Mouse (Mus musculus) forebrain, postnatal 0 days (tissue): ENCODE data around the gene Agxt2. TPM values are rescaled to one million over a fixed set of nuclear protein-coding genes. Genes with fewer than 3 reads are reported as not detected.

Source experiments
- ATAC-seq: fragments of 200-750 bp; cut with Nextera tagmentation; 2 replicates; pipeline ENCODE4 v1.8.0; 2017; ENCODE audit warnings: mild to moderate bottlenecking, moderate library complexity
- DNase-seq: peaks from one replicate; pipeline ENCODE4 v3.0.0-alpha.2; 2015
- H3K27ac ChIP-seq: fragments of 300-500 bp; sonication (generic); 2 replicates; pipeline ENCODE4 v1.5.1; 2014; ENCODE audit warnings: low read depth, mild to moderate bottlenecking, antibody characterized with exemption, low read length, moderate library complexity, mixed read lengths
- H3K27me3 ChIP-seq: fragments of 300-500 bp; sonication (generic); 2 replicates; pipeline ENCODE4 v1.6.1; 2014; ENCODE audit warnings: mild to moderate bottlenecking, low read length, mixed read lengths; ENCODE audit not compliant: insufficient read depth
- H3K36me3 ChIP-seq: fragments of 300-500 bp; sonication (generic); 2 replicates; pipeline ENCODE4 v1.6.1; 2014; ENCODE audit warnings: mild to moderate bottlenecking, moderate library complexity; ENCODE audit not compliant: insufficient read depth
- H3K4me1 ChIP-seq: fragments of 300-500 bp; sonication (generic); 2 replicates; pipeline ENCODE4 v1.6.1; 2014; ENCODE audit warnings: antibody characterized with exemption; ENCODE audit not compliant: insufficient read depth
- H3K4me2 ChIP-seq: fragments of 300-500 bp; sonication (generic); 2 replicates; pipeline ENCODE4 v1.6.1; 2014; ENCODE audit warnings: low read depth, mild to moderate bottlenecking, moderate library complexity
- H3K4me3 ChIP-seq: fragments of 300-500 bp; sonication (generic); 2 replicates; pipeline ENCODE4 v1.5.1; 2014; ENCODE audit warnings: low read depth, low read length, mixed read lengths
- H3K9ac ChIP-seq: fragments of 300-500 bp; sonication (generic); 2 replicates; pipeline ENCODE4 v1.6.1; 2014; ENCODE audit warnings: mild to moderate bottlenecking
- H3K9me3 ChIP-seq: fragments of 300-500 bp; sonication (generic); 2 replicates; pipeline ENCODE4 v1.6.1; 2016; ENCODE audit warnings: low read length
- CTCF ChIP-seq: sonication (generic); IDR thresholded peaks from 2 replicates; pipeline ENCODE4 v1.5.1; 2016; ENCODE audit warnings: antibody characterized with exemption, control low read depth, low read depth
- WGBS: fragments of 180-500 bp; shearing (Covaris S2); extraction: QIAGEN DNeasy Blood & Tissue Kit; methylation state at CpG from one replicate; pipeline ENCODE4 v1.1.7; 2014; 5-methylcytosine and 5-hydroxymethylcytosine counted together
- polyA plus RNA-seq: library from polyadenylated mRNA; unstranded; fragments of >200 nt; fragmentation: Nextera tagmentation; extraction: Ambion mirVana; gene quantifications from 2 replicates; pipeline ENCODE4 v1.2.1, GENCODE M21; 2015
- total RNA-seq: library from RNA; depleted of rRNA; stranded (reverse); fragments of >200 nt; gene quantifications from 2 replicates; pipeline ENCODE4 v1.2.3, GENCODE M21; 2014

Gene Agxt2
- total and polyA plus RNA-seq, 2 experiments from 2014 or later = not detected

GRCm38 (mm10) chr15:10399795-10400194 is 41.5 kb downstream of the Agxt2 start:
- no peak for ATAC-seq
- WGBS = 56% methylated on average over 2 of the region's 2 CpGs
- no peaks in the 10 kb centered on the region for H3K36me3 ChIP-seq
- no peak overlapping the region for H3K4me3 ChIP-seq
- H3K4me1 ChIP-seq = no peaks in the 10 kb centered on the region
- no peaks in the 10 kb centered on the region for H3K27me3 ChIP-seq
- DNase-seq = no peak
- no peak overlapping the region for H3K9ac ChIP-seq
- H3K27ac ChIP-seq = no peak overlapping the region
- H3K9me3 ChIP-seq = no peaks in the 10 kb centered on the region
- H3K4me2 ChIP-seq = no peak overlapping the region
- no peak for TF ChIP-seq CTCF

DNA sequence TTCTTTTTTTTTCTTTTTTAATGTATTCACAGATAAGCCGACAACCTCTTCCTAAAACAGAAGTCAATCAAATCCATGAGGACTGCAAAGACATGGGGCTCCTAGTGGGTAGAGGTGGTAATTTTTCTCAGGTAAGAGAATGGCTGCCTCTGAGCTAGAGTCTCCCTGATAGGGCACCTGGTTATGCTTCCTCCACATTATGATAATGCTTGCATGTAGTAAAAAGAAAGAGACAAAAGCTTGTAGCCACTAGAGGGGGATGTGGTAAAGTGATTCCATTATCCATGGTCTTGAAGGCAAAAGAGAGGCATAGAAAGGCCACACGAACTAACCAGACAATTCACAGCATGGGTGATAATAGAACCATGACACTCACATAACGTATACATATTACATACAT is 42.1 kb downstream of the Agxt2 start:
- Histone ChIP-seq H3K4me3 (no peak overlapping the region), H3K4me2 (no peak overlapping the region), H3K9me3 (no peaks in the 10 kb centered on the region), H3K36me3 (no peaks in the 10 kb centered on the region), H3K27me3 (no peaks in the 10 kb centered on the region), H3K27ac (no peak overlapping the region), H3K4me1 (no peaks in the 10 kb centered on the region), H3K9ac (no peak overlapping the region)
- DNase-seq (no peak), ATAC-seq (peak; percentile 54; the same call in 1 of the 2 replicates)
- 42% methylated on average over 3 of the region's 3 CpGs for WGBS
- TF ChIP-seq CTCF = peak; percentile 35; the same call in 1 of the 2 replicates

GRCm38 (mm10) chr15:10409842-10410241 is 51.5 kb downstream of the Agxt2 start:
- Histone ChIP-seq H3K9me3 (no peaks in the 10 kb centered on the region), H3K36me3 (no peaks in the 10 kb centered on the region), H3K4me2 (no peak overlapping the region), H3K4me1 (no peaks in the 10 kb centered on the region), H3K27me3 (no peaks in the 10 kb centered on the region), H3K4me3 (no peak overlapping the region), H3K27ac (no peak overlapping the region), H3K9ac (no peak overlapping the region)
- WGBS = 94% methylated on average over 3 of the region's 3 CpGs
- ATAC-seq = no peak
- TF ChIP-seq CTCF = no peak
- no peak for DNase-seq

DNA sequence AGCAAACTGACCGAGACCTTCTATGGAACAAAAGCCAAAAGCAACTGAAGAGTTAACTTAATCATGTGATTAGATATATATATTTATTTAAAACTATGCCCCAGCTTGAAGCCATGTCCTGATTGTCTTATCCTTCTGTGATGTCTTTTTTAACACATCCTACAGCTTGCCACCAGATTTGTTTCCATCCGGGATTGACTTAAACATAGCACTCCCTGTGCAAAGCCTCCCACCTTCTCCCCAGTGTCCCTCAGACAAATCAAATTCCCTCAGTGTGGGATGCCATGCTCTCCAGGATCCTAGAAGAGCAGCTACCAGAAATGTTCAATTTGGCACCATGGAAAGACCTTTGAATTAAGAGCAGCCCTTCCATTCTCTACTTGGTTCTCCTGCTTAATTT is 52.5 kb downstream of the Agxt2 start:
- Histone ChIP-seq H3K9ac (no peak overlapping the region), H3K4me3 (no peak overlapping the region), H3K4me2 (no peak overlapping the region), H3K27ac (no peak overlapping the region), H3K36me3 (no peaks in the 10 kb centered on the region), H3K9me3 (no peaks in the 10 kb centered on the region), H3K27me3 (no peaks in the 10 kb centered on the region), H3K4me1 (no peaks in the 10 kb centered on the region)
- DNase-seq (no peak), ATAC-seq (no peak)
- WGBS = 90% methylated on average over 2 of the region's 2 CpGs
- no peak for TF ChIP-seq CTCF

- Histone ChIP-seq H3K4me3 (no peak overlapping the region), H3K4me2 (no peak overlapping the region), H3K27me3 (no peaks in the 10 kb centered on the region), H3K9me3 (no peaks in the 10 kb centered on the region), H3K4me1 (no peaks in the 10 kb centered on the region), H3K36me3 (no peaks in the 10 kb centered on the region), H3K9ac (no peak overlapping the region), H3K27ac (no peak overlapping the region)
- 88% methylated on average over 6 of the region's 6 CpGs for WGBS
- ATAC-seq = no peak
- DNase-seq = no peak
- TF ChIP-seq CTCF = no peak
Measured at GRCm38 (mm10) chr15:10413656-10414055, 55.3 kb downstream of the Agxt2 start.

GRCm38 (mm10) chr15:10421138-10421784 is 62.9 kb downstream of the Agxt2 start:
- Histone ChIP-seq H3K36me3 (no peaks in the 10 kb centered on the region), H3K4me1 (peaks cover 6% of the 10 kb centered on the region; the same call in 1 of the 2 replicates), H3K27me3 (no peaks in the 10 kb centered on the region), H3K9ac (no peak overlapping the region), H3K9me3 (no peaks in the 10 kb centered on the region), H3K27ac (no peak overlapping the region), H3K4me2 (no peak overlapping the region), H3K4me3 (no peak overlapping the region)
- DNase-seq (peak; percentile 15), ATAC-seq (peak; percentile 78; the same call in 1 of the 2 replicates)
- no peak for TF ChIP-seq CTCF
- 9% methylated on average over 7 of the region's 7 CpGs for WGBS

DNA sequence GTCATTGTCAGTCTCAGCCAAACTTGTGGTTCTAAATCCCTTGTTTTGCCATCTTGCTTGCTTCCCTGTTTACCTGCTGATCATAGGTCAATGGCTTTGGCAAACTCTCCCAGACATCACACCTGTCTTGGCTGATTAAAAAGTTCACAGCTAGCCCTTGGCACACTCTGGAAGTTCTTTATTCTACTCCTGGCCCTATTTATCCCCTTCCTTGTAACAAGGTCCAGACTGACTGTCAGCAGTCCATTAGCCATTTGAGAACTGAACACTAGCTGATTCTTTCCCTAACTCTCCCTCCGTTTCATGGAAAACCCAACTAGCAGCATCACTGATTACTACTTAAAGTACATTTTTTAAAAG is 63.4 kb downstream of the Agxt2 start:
- Histone ChIP-seq H3K27me3 (no peaks in the 10 kb centered on the region), H3K4me1 (peaks cover 6% of the 10 kb centered on the region; the same call in 1 of the 2 replicates), H3K9me3 (no peaks in the 10 kb centered on the region), H3K9ac (no peak overlapping the region), H3K4me3 (no peak overlapping the region), H3K27ac (no peak overlapping the region), H3K4me2 (no peak overlapping the region), H3K36me3 (no peaks in the 10 kb centered on the region)
- TF ChIP-seq CTCF = no peak
- WGBS = 13% methylated on average over 1 of the region's 1 CpGs
- ATAC-seq (no peak), DNase-seq (no peak)
